Mouse (Mus musculus) left cerebral cortex, adult 8-10 months (tissue): ENCODE data around the gene Vmn2r50. TPM values are rescaled to one million over a fixed set of nuclear protein-coding genes. Genes with fewer than 3 reads are reported as not detected.
"Not testable (repeated sequence)": the region's sequence is repeated elsewhere in the genome, so short reads cannot be mapped to it uniquely, and the experiment has no call there.

Experiments
- DNase-seq, 2 experiments: peaks; one replicate each; pipeline ENCODE4 v3.0.0; 2022; ENCODE audit warnings: low spot score in 2 of 2
- total RNA-seq, 4 experiments: library from RNA; stranded (reverse); gene quantifications; 2 replicates each; pipeline ENCODE4 v1.2.4; 2022

Vmn2r50 gene
- total RNA-seq = not detected

DNA sequence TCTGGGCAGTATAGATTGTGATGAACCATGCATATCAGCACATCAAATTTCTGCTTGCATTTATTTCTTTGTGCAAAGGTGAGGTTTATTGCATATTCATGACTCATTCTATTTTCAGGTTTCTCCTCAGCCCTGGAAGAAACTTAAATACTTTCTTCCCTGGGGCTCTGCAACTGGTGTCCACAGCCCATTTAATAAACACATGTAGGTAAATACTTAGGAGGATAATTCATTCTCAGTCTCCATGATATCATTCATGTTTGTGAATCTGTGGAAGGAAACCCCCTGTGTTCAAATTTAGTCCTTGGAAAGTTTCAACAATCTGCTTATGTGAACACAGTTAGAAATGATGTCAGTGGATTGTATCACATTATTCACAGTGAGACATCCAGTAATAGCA lies at the start of gene Vmn2r50:
Vmn2r50 (minus strand) TSS at position 101 of the 400 bp plus-strand sequence.
- DNase-seq = not testable (repeated sequence)

DNA sequence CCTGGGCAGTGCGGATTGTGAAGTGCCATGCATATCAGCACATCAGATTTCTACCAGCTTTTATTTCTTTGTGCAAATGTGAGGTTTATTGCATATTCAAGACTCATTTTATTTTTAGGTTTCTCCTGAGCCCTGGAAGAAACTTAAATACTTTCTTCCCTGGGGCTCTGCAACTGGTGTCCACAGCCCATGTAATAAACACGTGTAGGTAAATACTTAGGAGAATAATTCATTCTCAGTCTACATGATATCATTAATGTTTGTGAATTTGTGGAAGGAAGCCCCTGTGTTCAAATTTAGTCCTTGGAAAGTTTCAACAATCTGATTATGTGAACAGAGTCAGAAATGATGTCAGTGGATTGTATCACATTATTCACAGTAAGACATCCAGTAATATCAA lies 60.9 kb downstream of the Vmn2r50 start, which contains the start of gene Vmn2r49:
Vmn2r49 (minus strand) TSS at position 101 of the 400 bp plus-strand sequence.
- DNase-seq = not testable (repeated sequence)

Other genes starting within 250 kb of the Vmn2r50 start
- gene Vmn2r47, start 212.0 kb downstream of the Vmn2r50 start, total RNA-seq = not detected
- not detected for gene Vmn2r48, start 99.7 kb downstream of the Vmn2r50 start, total RNA-seq
- not detected for gene Vmn2r49, start 61.0 kb downstream of the Vmn2r50 start, total RNA-seq
- gene Vmn2r51, start 52.4 kb upstream of the Vmn2r50 start, total RNA-seq = not detected
- gene Vmn2r52, start 123.3 kb upstream of the Vmn2r50 start, total RNA-seq = not detected
- gene Vmn1r66, start 224.7 kb upstream of the Vmn2r50 start, total RNA-seq = not detected